Mouse (Mus musculus) neutrophil, adult 5-6 weeks (primary cell): ENCODE data around the gene Samd10. TPM values are rescaled to one million over a fixed set of nuclear protein-coding genes. Genes with fewer than 3 reads are reported as not detected.

ENCODE experiments used
- ATAC-seq: fragments of 151-379, 151-347 bp; 2 replicates; pipeline ENCODE4 v1.8.0; 2017; ENCODE audit warnings: mild to moderate bottlenecking, moderate TSS enrichment; ENCODE audit not compliant: insufficient number of reproducible peaks, poor library complexity, low FRiP score, severe bottlenecking; ENCODE audit errors: extremely low read depth
- total RNA-seq: library from RNA; stranded (forward); fragments of 200-1000 nt; gene quantifications from 2 replicates; pipeline ENCODE4 v1.2.3, GENCODE M21; 2017

Gene Samd10
- total RNA-seq, 1 experiment from 2014 or later, result 9.7 TPM

DNA sequence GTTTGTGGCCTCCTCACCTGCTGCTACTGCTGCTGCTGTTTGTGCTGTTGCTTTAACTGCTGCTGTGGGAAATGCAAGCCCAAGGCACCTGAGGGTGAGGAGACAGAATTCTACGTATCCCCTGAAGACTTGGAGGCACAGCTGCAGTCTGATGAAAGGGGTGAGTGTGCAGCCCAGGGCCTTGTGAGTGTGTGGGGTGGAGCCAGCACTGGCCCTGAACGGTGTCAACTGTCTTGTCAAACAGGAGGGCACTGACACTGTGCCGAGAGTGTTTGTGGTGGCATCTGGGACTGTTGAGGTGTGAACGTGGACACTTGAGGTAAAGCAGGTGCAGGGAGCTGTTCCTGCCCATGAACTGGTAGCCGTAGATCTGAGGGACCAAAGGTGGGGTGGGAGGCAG lies 50.3 kb downstream of the Samd10 start:
- 0 out of 2 replicates have a peak, but pooled peaks have one; percentile 17 for ATAC-seq

DNA sequence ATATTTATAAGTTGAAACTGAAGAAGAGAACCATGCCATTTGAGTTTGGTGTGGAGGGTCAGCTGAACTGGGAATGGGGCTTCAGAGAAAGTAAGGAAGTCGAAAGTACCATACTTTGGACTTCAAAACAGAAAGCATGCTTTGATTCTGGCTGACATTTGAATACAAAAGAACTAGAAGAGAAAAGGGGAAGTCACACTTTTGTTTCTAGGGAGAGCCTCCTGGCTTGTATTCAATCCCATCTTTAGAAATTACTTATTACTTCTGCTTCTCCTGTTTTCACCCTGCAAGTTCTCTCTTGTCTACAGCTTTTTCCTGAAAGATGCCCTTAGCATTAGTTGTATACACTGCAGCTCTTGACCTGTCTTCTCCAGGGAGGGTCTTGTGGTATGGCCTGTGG lies 50.8 kb downstream of the Samd10 start:
- ATAC-seq, result no peak

DNA sequence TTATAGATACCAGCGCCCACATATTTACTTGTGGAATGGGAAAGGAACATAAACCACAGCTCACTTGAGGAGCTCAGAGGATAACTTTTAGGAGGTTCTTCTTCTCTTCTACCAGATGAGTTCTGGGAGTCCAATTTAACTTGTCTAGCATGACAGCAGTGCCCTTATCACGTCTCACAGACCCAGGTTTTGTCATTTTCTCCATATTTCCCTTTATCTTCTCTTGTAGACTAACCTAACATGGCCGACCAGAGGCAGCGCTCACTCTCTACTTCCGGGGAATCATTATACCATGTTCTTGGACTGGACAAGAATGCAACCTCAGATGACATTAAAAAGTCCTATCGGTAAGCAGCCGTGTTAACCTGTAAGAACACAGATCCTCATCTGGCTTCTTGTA lies 52.9 kb downstream of the Samd10 start:
- ATAC-seq, result no peak

Other genes with a start within 250 kb of the Samd10 start
- gene Zgpat, start 234.3 kb downstream of the Samd10 start, total RNA-seq, result 81.7 and 86.8 TPM in 2 replicates
- gene Arfrp1, start 233.8 kb downstream of the Samd10 start, total RNA-seq, result 61.3 and 74.3 TPM in 2 replicates
- gene Lime1, start 219.1 kb downstream of the Samd10 start, total RNA-seq, result 54.9 and 70.6 TPM in 2 replicates
- gene Zbtb46, start 139.8 kb downstream of the Samd10 start, total RNA-seq, result 0.74 and 1.0 TPM in 2 replicates
- gene Abhd16b, start 106.0 kb downstream of the Samd10 start, total RNA-seq, result 0.35 TPM in 1 of 2 replicates, not detected in the other
- 54.2 and 61.4 TPM in 2 replicates for gene Tpd52l2, start 102.1 kb downstream of the Samd10 start, total RNA-seq
- gene Dnajc5, start 78.7 kb downstream of the Samd10 start, total RNA-seq, result 81.3 and 85.7 TPM in 2 replicates
- 142 and 143 TPM in 2 replicates for gene Uckl1, start 14.3 kb downstream of the Samd10 start, total RNA-seq
- 103 and 106 TPM in 2 replicates for gene Prpf6, start 7.3 kb downstream of the Samd10 start, total RNA-seq
- 24.6 and 26.6 TPM in 2 replicates for gene Zfp512b, start 6.4 kb downstream of the Samd10 start, total RNA-seq
- gene Gm29797, start 57.8 kb upstream of the Samd10 start, total RNA-seq, result not detected in 2 replicates
- not detected in 2 replicates for gene Sox18, start 72.4 kb upstream of the Samd10 start, total RNA-seq
- 18.4 and 24.7 TPM in 2 replicates for gene Tcea2, start 81.1 kb upstream of the Samd10 start, total RNA-seq
- 175 and 197 TPM in 2 replicates for gene Rgs19, start 94.8 kb upstream of the Samd10 start, total RNA-seq
- gene Lkaaear1, start 99.2 kb upstream of the Samd10 start, total RNA-seq, result not detected in 2 replicates
- 0.49 and 0.81 TPM in 2 replicates for gene Oprl1, start 115.8 kb upstream of the Samd10 start, total RNA-seq
- gene Myt1, start 164.1 kb upstream of the Samd10 start, total RNA-seq, result 0.58 TPM in 1 of 2 replicates, not detected in the other
- 71.7 and 73.3 TPM in 2 replicates for gene Pcmtd2, start 238.6 kb upstream of the Samd10 start, total RNA-seq